Mouse (Mus musculus) adrenal gland (tissue): ENCODE results near the gene Slc10a3.
"Not testable (repeated sequence)": the region's sequence is repeated elsewhere in the genome, so short reads cannot be mapped to it uniquely, and the experiment has no call there.

ENCODE experiments used
- intact Hi-C: fragments of 180-260 bp; cut with DNase I; formaldehyde crosslinking; loops from one replicate; pipeline ENCODE4 v1.15.1; 2025
- long read RNA-seq, 2 experiments: library from polyadenylated mRNA; unstranded; transcript quantifications; one replicate each; pipeline ENCODE4 v2.0.0; 2020; ENCODE audit warnings: borderline replicate concordance in 1 of 2; ENCODE audit not compliant: insufficient replicate concordance in 1 of 2

Gene Slc10a3
- long read RNA-seq, experiment 1, transcript Slc10a3-202 (2 exons, 1,910 nt), result minor isoform, 6 of 14 reads
- long read RNA-seq, experiment 1, transcript Slc10a3-201 (3 exons, 2,023 nt), result major isoform, 7 of 14 reads
- long read RNA-seq, experiment 1, partial matches to known transcripts, result 0 of 14 reads
- long read RNA-seq, experiment 1, other reads (novel, unspliced or antisense), result 1 of 14 reads
- long read RNA-seq, experiment 2, transcript Slc10a3-201 (3 exons, 2,023 nt), result major isoform, 13 of 27 reads
- long read RNA-seq, experiment 2, transcript Slc10a3-202 (2 exons, 1,910 nt), result minor isoform, 9 of 27 reads
- long read RNA-seq, experiment 2, partial matches to known transcripts, result 5 of 27 reads
- long read RNA-seq, experiment 2, other reads (novel, unspliced or antisense), result 0 of 27 reads

DNA sequence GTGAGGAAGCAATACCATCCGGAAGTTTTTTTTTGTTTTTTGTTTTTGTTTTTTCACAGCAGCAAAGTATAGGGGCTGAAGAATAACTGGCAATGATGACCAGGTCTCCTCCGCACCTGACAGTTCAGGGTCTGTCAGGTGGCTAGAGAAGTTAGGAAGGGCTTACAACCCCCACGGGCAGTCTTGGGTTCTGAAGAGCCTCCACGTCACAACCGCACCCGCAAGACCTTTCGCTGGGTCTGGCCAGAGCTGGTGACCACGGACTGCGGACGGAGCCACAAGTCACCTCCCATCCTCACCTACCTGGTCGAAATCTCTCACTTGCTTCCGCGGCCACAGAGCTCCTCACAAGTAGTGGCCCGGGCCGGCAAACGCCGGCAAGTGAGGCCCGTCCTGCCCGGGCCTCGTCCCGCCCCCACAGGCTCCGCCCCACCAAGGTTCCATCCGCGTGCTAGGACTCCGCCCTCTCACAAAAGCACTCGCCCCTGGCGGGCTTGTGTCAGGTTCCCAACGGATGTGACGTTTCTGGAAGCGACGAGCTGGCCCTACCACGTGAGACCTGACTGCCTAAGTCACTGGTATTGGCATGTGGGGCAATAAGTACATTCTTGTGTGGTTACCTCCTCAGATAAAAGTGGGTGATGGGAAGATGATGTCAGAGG lies at the start of gene Slc10a3, which contains the start of gene Ubl4a:
Slc10a3 (minus strand) TSS at position 462 of the 662 bp plus-strand sequence.
Ubl4a (minus strand) TSS at position 331 of the 662 bp plus-strand sequence.
- intact Hi-C loops, result no loop called here

GRCm38 (mm10) chrX:74413377-74413776 lies 40.2 kb upstream of the Slc10a3 start:
- intact Hi-C loops, result loop anchor here (2.0 to 10.0 kb wide), 2 partner anchors 165 to 289 kb away; partner anchors contain the start of genes Flna and Opn1mw

DNA sequence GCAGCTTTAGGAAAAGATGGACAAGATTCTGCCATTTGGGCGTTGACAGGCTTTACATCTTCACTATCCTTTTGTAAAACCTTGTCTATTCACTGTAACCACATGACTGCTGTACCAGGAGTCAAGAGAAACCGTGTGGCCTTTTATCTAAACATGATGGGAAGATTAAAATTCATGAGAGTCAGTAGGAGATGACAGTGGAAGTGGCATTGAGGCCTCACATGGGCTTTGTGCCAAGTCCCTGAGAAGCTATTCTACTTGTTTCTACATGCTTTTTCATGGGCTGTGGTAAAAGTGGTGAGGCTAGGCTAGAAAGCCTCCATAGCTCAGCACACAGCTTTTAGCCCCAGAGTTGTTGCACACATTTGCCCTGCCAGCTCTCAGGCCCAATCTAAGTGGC lies 35.2 kb upstream of the Slc10a3 start:
- intact Hi-C loops, result no loop called here

GRCm38 (mm10) chrX:74400136-74400535 lies 27.0 kb upstream of the Slc10a3 start:
- intact Hi-C loops, result no loop called here

- intact Hi-C loops, result no loop called here
Measured at GRCm38 (mm10) chrX:74392535-74393443, 19.6 kb upstream of the Slc10a3 start, which contains the start of the genes Fam3a and Ikbkg. Fam3a (minus strand) TSS chrX:74393272. Ikbkg (plus strand) TSS chrX:74393290.

GRCm38 (mm10) chrX:74388153-74388552 lies 15.0 kb upstream of the Slc10a3 start:
- intact Hi-C loops, result no loop called here

- intact Hi-C loops, result no loop called here
Measured at GRCm38 (mm10) chrX:74384451-74384850, 11.3 kb upstream of the Slc10a3 start.

DNA sequence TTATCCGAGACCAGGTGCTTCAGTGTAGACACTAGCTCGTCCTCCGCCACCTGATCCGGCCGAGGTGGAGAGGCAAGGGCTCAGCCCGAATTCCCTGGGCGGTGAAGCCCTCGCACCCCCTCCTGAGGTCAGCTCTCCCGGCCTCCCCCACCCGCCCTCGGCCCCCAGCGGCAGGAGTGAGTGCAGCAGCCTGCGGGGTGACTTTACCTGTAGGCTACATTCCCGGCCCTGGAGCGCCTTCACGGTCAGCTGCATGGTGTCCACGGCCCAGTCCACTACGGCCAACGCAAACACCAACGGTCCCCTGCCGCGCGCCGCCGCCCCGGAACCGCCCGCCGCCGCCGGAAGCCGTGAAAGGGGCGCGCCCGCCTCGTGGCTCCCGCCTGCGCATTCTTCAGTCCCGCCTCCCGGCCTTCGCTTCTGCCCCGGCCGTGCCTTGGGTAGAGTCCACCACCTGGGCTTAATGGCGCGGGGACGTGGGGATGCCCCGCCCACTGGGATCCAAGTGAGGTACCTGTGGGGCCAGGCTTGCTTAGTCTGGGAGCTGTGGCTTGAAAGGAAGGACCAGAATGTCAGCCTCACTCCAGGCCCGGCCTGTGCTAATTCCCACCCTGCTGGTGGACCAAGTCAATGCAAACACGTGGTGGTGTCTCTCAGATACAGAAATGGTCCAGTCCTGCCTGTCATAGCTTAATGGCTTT lies 4.8 kb downstream of the Slc10a3 start:
- intact Hi-C loops, result loop anchor here (5.0 kb wide), 1 partner anchor 56 kb away; the partner anchor contains the start of gene Fam50a

DNA sequence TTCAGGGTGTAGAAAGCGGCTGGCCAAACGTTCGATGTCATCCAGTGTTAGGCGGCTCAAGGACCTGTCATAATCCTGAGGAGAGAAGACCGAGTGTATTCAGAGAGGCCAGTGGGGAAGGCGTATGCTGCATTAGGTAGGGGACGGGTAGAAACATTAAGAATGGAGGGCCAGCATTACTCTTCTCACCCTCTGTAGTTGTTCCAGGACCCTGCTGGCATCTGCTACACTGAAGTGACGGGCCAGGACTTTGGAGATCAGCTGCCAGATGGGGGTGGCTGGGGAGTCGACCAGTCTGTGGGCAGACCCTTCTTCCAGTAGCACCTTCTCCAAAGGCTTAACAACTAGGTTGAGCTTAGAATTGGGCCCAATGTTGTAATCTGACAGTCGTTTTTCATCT lies 5.6 kb downstream of the Slc10a3 start:
- intact Hi-C loops, result loop anchor here (5.0 kb wide), 1 partner anchor 55 kb away; the partner anchor contains the start of gene Fam50a

DNA sequence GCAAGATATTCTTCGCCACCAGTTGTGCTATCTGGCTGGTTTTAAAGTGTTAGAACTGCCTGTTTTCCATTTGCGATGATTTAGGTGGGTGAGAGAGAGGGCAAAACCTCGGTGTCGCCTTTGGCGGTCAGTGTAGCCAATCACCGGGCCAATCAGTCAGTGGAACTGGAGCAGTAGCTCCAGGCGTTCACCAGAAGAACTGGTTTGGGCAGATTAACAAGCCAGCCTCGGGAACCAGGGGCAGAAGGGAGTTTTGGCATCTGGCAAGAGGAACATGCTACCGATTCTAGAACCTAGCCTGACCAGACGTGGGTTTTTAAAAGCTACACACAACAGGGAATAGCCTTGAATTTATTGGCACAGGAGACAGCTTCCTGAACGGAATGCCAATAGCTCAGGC lies 14.0 kb downstream of the Slc10a3 start:
- intact Hi-C loops, result no loop called here

- intact Hi-C loops, result not testable (repeated sequence)
Measured at GRCm38 (mm10) chrX:74357069-74357468, 16.1 kb downstream of the Slc10a3 start.

- intact Hi-C loops, result no loop called here
Measured at GRCm38 (mm10) chrX:74353467-74353770, 19.7 kb downstream of the Slc10a3 start, which contains the start of gene Lage3. Lage3 (minus strand) TSS chrX:74353618.

GRCm38 (mm10) chrX:74352645-74353466 lies 20.3 kb downstream of the Slc10a3 start:
- intact Hi-C loops, result no loop called here

GRCm38 (mm10) chrX:74330166-74330930 lies 42.8 kb downstream of the Slc10a3 start:
- intact Hi-C loops, result no loop called here

DNA sequence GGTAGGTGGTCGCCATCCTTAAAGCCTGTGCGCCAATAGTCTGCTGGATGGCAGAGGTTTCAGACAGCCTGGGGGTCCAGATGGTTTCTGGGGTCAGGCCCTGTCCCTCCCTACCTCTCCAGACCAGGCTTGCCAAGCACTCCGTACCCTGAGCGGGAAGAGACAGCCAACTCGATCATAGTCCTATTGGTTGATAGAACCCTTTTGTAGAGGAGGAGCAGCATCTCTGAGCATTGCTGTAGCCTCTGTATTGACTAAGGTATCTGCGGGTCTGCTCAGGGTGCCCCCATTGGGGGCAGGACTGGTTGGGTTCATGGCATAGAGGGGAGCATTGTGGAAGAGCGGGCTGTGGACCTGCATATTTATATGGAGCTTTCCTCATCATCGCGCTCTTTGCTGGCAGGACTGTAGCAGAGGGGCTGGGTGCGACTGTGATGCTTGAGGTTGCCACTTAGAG lies 43.9 kb downstream of the Slc10a3 start:
- intact Hi-C loops, result no loop called here

- intact Hi-C loops, result no loop called here
Measured at GRCm38 (mm10) chrX:74328725-74329161, 44.4 kb downstream of the Slc10a3 start, which contains the start of gene Plxna3. Plxna3 (plus strand) TSS chrX:74329066.
